Mouse (Mus musculus): Measurements from ENCODE around the gene H2-Q4.
"Not testable (repeated sequence)": the region's sequence is repeated elsewhere in the genome, so short reads cannot be mapped to it uniquely, and the experiment has no call there.

H2-Q4 gene

DNA sequence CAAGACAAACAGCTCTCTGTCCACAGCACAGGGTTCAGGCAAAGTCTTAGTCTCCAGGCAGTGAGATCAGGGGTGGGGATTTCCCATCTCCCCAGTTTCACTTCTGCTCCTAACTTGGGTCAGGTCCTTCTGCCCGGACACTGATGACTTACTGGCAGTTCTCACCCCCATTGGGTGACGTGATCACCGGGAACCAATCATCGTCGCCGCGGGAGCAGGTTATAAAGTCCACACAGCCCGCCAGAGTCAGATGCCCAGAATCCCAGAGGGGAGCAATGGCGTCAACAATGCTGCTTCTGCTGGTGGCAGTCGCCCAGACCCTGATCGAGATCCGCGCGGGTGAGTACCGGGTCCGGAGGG is at the start of gene H2-Q4:
Gene H2-Q4, plus strand, starts transcription at position 249 of the 360 bp plus-strand sequence.
- DNase-seq (ENCODE audit: low spot score): peak; percentile 97

DNA sequence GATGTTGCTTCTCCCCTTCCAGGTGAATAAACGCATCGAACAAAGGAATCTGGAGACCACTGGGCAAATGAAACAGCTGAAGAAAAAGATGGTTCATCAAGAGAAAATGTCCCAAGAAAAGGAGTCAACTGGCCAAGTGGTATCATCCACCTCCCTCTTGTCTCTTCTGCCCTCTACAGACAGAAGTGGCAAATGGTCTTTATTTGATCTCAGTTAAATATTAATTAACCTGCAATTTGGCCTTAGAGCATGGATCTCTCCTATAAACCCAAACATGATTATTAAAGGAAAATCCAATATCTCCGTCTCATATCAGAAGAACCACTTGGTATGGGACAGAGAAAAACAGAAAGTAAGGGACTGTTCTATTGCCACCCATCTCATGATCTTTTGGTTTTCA is 49.7 kb upstream of the H2-Q4 start:
- DNase-seq (ENCODE audit: low spot score): not testable (repeated sequence)

GRCm38 (mm10) chr17:35331546-35331945 is 47.9 kb upstream of the H2-Q4 start:
- not testable (repeated sequence) for DNase-seq (ENCODE audit: low spot score)

GRCm38 (mm10) chr17:35342071-35342671 is 37.2 kb upstream of the H2-Q4 start, which contains the start of gene H2-Q2:
Gene H2-Q2, plus strand, starts transcription at chr17:35342242.
- peak; percentile 32 for DNase-seq (ENCODE audit: low spot score)

DNA sequence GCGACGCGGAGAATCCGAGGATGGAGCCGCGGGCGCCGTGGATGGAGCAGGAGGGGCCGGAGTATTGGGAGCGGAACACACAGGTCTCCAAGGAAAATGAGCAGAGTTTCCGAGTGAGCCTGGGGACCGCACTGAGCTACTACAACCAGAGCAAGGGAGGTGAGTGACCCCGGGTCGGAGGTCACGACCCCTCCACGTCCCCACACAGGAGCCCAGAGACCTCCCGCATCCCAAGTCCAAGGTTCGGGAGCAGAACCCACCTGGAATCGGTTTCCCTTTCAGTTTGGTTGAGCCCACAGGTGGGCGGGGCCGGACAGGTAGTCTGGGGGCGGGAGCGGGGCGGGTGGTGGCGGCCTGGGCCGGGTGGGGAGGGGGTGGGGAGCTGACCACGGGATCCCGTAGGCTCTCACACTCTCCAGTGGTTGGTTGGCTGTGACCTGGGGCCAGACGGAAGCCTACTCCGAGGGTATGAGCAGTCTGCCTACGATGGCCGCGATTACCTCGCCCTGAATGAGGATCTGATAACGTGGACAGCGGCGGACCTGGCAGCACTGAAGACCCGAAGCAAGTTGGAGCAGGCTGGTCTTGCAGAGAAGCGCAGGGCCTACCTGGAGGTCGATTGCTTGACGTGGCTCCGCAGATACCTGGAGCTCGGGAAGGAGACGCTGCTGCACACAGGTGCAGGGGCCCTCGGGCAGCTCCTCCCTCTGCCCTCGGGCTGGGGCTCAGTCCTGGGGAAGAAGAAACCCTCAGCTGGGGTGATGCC is 36.5 kb upstream of the H2-Q4 start:
- DNase-seq (ENCODE audit: low spot score): no peak

GRCm38 (mm10) chr17:35347659-35348058 is 31.8 kb upstream of the H2-Q4 start:
- DNase-seq (ENCODE audit: low spot score): not testable (repeated sequence)

- DNase-seq (ENCODE audit: low spot score): peak; percentile 63
Observed at GRCm38 (mm10) chr17:35353275-35353674, 26.1 kb upstream of the H2-Q4 start.

- peak; percentile 24 for DNase-seq (ENCODE audit: low spot score)
Observed at GRCm38 (mm10) chr17:35354071-35354470, 25.3 kb upstream of the H2-Q4 start.

DNA sequence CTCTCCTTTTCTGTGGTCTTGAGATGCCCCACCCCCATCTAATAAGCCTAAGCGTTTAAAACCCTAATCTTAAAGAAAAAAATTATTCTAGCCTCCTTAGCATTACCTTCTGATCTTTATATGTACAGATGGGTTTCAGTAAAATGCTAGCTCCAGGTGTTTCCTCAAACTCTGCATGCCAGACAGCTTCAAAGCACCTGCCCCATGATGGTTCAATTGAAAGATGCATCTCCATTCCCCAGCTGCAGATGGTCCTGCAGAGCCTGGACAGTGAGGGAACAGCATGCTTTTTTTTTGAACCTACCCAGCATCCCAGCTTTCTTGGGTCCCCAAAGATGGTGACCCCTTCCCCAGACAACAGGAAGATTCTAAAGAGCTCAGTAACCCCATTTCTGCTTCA is 22.3 kb upstream of the H2-Q4 start:
- DNase-seq (ENCODE audit: low spot score): no peak

DNA sequence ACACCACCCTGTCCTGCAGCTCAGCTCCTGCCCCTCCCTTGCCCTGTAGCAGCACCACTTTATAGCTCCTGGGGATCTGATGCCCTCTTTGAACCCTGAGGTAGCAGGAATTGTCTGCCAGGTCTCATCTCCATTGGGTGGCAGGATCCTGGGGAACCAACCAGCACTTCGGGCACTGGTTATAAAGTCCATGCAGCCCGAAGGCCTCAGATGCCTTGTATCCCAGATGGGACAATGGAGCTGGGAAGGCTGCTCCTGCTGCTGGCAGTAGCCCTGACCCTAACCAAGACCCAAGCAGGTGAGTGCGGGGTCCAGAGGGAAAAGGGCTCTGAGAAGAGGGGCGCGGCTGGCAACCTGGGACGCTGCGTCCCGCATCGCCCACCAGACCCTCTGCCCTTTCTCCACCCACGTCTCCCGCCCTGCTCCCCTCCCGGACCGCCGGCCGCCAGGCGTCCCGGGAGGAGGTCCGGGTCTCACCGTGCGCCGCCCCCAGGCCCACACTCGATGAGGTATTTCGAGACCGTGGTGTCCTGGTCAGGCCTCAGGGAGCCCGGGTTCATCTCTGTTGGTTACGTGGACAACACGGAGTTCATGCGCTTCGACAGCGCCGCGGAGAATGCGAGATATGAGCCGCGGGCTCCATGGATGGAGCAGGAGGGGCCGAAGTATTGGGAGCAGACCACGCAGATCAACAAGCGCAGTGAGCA is 20.5 kb upstream of the H2-Q4 start:
- no peak for DNase-seq (ENCODE audit: low spot score)

DNA sequence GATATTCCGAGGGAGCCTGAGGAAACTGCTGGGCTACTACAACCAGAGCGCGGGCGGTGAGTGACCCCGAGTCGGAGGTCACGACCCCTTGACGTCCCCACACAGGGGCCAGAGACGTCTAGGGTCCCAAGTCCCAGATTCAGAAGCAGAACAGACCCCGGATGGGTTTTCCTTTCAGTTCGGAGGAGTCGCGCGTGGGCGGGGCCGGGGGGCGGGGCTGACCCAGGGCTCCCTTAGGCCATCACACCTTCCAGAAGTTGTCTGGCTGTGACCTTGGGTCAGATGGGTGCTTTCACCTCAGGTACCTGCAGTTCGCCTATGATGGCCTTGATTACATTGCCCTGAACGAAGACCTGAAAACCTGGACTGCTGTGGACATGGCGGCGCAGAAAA is 20.0 kb upstream of the H2-Q4 start:
- no peak for DNase-seq (ENCODE audit: low spot score)

DNA sequence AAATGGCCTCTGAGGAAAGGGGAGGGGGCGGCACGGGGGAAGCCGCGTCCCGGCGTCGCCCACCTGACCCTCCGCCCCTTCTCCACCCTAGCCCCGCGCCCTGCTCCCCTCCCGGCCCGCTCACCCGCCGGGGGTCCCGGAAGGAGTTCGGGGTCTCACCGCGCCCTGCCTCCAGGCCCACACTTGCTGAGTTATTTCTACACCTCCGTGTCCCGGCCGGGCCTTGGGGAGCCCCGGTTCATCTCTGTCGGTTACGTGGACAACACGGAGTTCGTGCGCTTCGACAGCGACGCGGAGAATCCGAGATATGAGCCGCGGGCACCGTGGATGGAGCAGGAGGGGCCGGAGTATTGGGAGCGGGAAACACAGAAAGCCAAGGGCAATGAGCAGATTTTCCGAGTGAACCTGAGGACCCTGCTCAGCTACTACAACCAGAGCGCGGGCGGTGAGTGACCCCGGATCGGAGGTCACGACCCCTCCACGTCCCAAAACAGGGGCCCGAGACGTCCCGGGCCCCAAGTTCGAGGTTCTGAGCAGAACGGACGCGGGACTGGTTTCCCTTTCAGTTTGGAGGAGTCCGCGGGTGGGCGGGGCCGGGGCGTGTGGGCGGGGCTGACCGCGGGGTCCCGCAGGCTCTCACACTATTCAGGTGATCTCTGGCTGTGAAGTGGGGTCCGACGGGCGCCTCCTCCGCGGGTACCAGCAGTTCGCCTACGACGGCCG is 473 bp downstream of the H2-Q4 start:
- DNase-seq (ENCODE audit: low spot score): peak; percentile 52

DNA sequence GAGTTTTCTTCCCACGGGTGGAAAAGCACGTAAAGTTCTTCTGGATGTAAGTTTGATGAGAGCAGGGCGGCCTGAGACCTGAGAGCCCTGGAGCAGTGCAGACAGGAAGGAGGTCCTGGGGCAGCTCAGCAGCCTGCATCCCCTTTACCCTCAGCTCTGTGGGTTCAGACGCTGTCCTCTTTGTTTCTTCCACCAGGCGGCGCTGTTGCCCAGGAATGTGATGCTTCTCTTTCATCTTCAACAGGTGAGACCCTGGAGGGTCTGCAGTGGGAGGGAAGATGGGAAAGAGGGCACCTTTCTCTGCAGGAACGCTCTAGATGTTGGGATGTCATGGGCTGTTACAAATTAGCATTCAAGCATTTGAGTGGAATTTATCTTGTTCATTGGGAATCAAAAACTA is 10.4 kb downstream of the H2-Q4 start:
- peak; percentile 61 for DNase-seq (ENCODE audit: low spot score)

DNA sequence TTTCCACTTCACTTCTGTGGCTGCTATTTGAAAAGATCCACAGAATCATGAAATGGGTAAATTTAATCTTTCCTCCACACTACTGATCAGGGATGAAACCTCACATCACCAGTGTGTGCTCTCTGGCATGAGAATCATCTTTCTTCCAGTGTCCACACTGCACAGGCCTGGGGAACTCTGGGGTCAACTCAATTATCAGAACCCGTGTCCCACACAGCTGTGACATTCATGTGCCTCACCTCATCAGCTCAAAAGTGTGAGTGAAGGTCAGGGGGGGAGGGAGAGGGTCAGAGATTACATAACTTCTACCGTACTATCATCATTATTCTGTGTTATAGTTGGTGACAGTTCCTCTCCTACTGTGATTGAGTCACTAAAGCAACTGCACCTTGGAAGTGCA is 13.3 kb downstream of the H2-Q4 start:
- not testable (repeated sequence) for DNase-seq (ENCODE audit: low spot score)

DNA sequence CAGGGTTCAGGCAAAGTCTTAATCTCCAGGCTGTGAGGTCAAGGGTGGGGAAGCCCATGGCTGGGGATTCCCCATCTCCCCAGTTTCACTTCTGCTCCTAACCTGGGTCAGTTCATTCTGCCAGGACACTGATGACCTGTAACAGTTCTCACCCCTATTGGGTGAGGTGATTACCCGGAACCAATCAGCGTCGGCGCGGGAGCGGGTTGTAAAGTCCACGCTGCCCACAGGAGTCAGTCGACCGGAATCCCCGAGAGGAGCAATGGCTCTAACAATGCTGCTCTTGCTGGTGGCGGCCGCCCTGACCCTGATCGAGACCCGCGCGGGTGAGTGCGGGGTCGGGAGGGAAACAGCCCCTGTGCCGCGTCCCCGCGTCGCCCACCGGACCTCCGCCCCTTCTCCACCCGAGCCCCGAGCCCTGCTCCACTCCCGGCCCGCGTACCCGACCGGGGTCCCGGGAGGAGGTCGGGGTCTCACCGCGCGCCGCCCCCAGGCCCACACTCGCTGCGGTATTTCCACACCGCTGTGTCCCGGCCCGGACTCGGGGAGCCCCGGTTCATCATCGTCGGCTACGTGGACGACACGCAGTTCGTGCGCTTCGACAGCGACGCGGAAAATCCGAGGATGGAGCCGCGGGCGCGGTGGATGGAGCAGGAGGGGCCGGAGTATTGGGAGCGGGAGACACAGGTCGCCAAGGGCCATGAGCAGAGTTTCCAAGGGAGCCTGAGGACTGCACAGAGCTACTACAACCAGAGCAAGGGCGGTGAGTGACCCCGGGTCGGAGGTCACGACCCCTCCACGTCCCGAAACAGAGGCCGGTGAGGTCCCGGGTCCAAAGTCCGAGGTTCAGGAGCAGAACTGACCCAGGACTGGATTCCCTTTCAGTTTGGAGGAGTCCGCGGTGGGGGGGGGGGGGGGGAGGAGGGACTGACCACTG is 14.7 kb downstream of the H2-Q4 start:
- peak; percentile 52 for DNase-seq (ENCODE audit: low spot score)

DNA sequence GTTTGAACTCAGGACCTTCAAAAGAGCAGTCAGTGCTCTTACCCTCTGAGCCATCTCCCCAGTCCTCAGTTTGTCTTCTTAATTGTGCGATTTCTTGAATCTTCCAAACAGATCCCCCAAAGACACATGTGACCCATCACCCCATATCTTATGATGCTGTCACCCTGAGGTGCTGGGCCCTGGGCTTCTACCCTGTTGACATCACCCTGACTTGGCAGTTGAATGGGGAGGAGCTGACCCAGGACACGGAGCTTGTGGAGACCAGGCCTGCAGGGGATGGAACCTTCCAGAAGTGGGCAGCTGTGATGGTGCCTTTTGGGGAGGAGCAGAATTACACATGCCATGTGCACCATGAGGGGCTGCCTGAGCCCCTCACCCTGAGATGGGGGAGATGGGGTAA is 17.5 kb downstream of the H2-Q4 start:
- DNase-seq (ENCODE audit: low spot score): not testable (repeated sequence)

- DNase-seq (ENCODE audit: low spot score): not testable (repeated sequence)
Observed at GRCm38 (mm10) chr17:35413057-35413456, 33.6 kb downstream of the H2-Q4 start.

DNA sequence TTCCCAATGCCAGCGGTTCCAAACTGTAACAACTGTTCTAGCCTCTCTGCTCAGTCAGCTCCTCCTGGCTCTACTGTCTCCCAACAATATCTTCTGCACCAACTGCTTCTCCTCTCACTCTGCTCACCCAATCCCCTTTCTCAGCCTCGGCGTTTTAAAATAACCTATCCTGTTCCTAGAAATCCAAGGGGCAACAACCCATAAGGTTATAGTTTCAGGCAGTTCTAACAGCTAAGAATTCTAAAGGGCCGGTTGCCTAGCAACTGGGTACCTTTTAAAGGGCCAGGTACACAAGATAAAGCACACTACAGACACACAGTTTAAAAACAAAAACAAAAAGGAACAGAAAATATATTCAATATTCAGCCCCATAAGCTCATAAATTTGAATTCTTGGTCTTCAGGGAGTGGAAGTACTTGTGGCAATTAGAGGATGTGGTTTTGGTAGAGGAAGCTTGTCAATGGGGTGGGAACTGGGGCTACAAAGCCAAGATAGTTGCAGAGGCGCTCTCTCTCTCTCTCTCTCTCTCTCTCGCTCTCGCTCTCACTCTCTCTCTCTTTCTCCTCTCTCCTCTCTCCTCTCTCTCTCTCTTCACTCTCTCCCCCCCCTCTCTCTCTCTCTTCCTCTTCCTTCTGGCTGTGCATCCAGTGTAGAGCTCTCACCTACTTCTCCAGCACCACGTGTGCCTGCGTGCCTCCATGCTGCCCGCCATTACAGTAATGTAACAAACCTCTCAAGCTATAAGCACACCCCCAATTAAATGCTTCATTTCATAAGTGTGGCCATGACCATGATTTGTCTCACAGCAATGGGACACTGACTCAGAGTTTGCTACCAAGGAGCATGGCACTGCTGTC is 36.1 kb downstream of the H2-Q4 start:
- DNase-seq (ENCODE audit: low spot score): not testable (repeated sequence)

DNA sequence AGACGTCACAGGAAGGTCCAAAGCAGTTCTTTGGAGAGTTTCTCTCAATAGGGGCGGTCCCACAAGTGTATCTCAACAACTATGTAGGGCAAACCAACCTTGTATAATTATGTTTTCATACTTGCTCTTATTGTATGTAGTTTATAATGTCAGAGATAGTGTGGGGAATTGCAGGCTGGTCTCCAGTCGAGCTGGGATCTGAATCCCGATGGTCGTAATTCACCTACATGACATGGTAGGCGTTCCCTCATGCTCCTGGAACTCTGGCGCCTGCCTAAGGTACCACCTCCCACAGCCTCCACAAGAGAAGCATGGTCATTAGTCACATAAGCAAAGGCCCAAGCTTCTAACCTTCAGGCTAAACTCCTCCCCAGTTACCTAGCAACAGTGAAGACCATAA is 39.4 kb downstream of the H2-Q4 start:
- DNase-seq (ENCODE audit: low spot score): no peak

- DNase-seq (ENCODE audit: low spot score): not testable (repeated sequence)
Observed at GRCm38 (mm10) chr17:35419564-35419963, 40.1 kb downstream of the H2-Q4 start.

Data from T-cell, adult 2 months (primary cell).